Mouse (Mus musculus) C2C12 (cell line): Measurements from ENCODE around the gene Onecut3.

ENCODE experiments used
- CTCF ChIP-seq: IDR thresholded peaks from one replicate; pipeline ENCODE4 v1.5.1; 2011; ENCODE audit not compliant: control insufficient read depth, insufficient read depth, insufficient read length
- MYOD1 ChIP-seq: IDR thresholded peaks from one replicate; pipeline ENCODE4 v1.6.1; 2011; ENCODE audit warnings: low read depth; ENCODE audit not compliant: control insufficient read depth, insufficient read length
- USF1 ChIP-seq: IDR thresholded peaks from one replicate; pipeline ENCODE4 v1.6.1; 2011; ENCODE audit warnings: low read depth, mild to moderate bottlenecking, control low read depth, moderate library complexity

DNA sequence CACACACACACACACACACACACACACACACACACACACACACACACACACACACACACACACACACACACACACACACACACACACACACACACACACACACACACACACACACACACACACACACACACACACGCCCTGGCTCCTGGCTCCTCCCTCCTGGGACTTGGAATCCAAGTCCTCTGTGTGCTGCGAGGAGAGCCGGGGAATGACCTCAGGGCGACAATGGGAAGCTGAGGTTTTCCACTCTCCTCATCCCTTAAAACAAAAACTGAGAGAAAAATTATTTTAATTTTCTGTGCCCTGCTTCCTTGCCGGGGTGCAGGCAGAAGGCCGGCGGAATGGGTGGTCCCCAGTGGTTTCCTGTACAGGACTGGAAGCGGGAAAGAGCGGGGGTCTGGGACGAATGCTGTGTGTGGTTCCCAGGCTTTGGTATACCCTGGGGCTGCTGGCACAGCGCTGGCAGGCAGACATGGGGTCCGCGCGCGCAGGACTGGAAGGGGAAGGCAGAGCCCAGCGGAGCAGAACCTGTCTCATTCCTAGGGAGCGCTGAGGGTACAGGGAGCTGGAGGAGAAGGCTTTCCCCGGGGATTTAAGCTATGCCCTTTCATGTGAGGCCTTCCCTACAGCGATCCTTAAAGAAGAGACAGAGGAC lies 30.1 kb upstream of the Onecut3 start:
- TF ChIP-seq USF1 (no peak), CTCF (no peak), MYOD1 (no peak)
